Mouse (Mus musculus) left cerebral cortex, postnatal 25 days (tissue): ENCODE data around the gene Zbtb7b. TPM values are rescaled to one million over a fixed set of nuclear protein-coding genes. Genes with fewer than 3 reads are reported as not detected.

Experiments used
- DNase-seq, 2 experiments: peaks; one replicate each; pipeline ENCODE4 v3.0.0; 2022; ENCODE audit warnings: low spot score in 2 of 2, mixed read lengths in 1 of 2
- intact Hi-C: fragments of 180-260 bp; cut with DNase I; formaldehyde crosslinking; loops from one replicate; pipeline ENCODE4 v1.15.1; 2025
- total RNA-seq, 2 experiments: library from RNA; stranded (reverse); gene quantifications; 2 replicates each; pipeline ENCODE4 v1.2.3; 2021

The Zbtb7b gene
- total RNA-seq, 2 experiments from 2014 or later, result 11.9 to 14.8 TPM

- intact Hi-C loops, result no loop called here
- DNase-seq, result no peak
Measured at GRCm38 (mm10) chr3:89419981-89420380, 25.4 kb upstream of the Zbtb7b start.

GRCm38 (mm10) chr3:89419571-89419970 is 25.0 kb upstream of the Zbtb7b start:
- intact Hi-C loops, result no loop called here
- DNase-seq, result no peak

GRCm38 (mm10) chr3:89418861-89419250 is 24.3 kb upstream of the Zbtb7b start:
- DNase-seq, result peak in 1 of 2 experiments; percentile 31
- intact Hi-C loops, result no loop called here

GRCm38 (mm10) chr3:89418170-89418860 is 23.7 kb upstream of the Zbtb7b start, which contains the start of the genes Cks1b and Shc1:
TSS of gene Cks1b (minus strand) at chr3:89418383.
TSS of gene Shc1 (plus strand) at chr3:89418443.
- intact Hi-C loops, result no loop called here
- peak; percentile 92 to 99 for DNase-seq

GRCm38 (mm10) chr3:89417840-89418169 is 23.2 kb upstream of the Zbtb7b start:
- intact Hi-C loops, result no loop called here
- DNase-seq, result no peak

GRCm38 (mm10) chr3:89417131-89417530 is 22.6 kb upstream of the Zbtb7b start:
- intact Hi-C loops, result no loop called here
- no peak for DNase-seq

GRCm38 (mm10) chr3:89416158-89416557 is 21.6 kb upstream of the Zbtb7b start:
- intact Hi-C loops, result no loop called here
- no peak for DNase-seq

GRCm38 (mm10) chr3:89411490-89412393 is 17.2 kb upstream of the Zbtb7b start, which contains the start of gene Flad1:
TSS of gene Flad1 (minus strand) at chr3:89411870.
- intact Hi-C loops, result no loop called here
- peak; percentile 100 for DNase-seq

GRCm38 (mm10) chr3:89410864-89411263 is 16.3 kb upstream of the Zbtb7b start:
- intact Hi-C loops, result no loop called here
- DNase-seq, result no peak

GRCm38 (mm10) chr3:89409701-89410100 is 15.1 kb upstream of the Zbtb7b start:
- DNase-seq, result no peak
- intact Hi-C loops, result no loop called here

- intact Hi-C loops, result no loop called here
- DNase-seq, result no peak
Measured at GRCm38 (mm10) chr3:89408448-89408847, 13.9 kb upstream of the Zbtb7b start.

GRCm38 (mm10) chr3:89406887-89407286 is 12.3 kb upstream of the Zbtb7b start:
- intact Hi-C loops, result no loop called here
- no peak for DNase-seq

GRCm38 (mm10) chr3:89402693-89403092 is 8.1 kb upstream of the Zbtb7b start, which contains the start of gene Lenep:
TSS of gene Lenep (minus strand) at chr3:89402793.
- DNase-seq, result no peak
- intact Hi-C loops, result no loop called here

- no peak for DNase-seq
- intact Hi-C loops, result no loop called here
Measured at GRCm38 (mm10) chr3:89401329-89401728, 6.8 kb upstream of the Zbtb7b start.

- intact Hi-C loops, result loop anchor here (2.0 kb wide), 1 partner anchor 92 kb away; no protein-coding TSS in a partner anchor
- no peak for DNase-seq
Measured at GRCm38 (mm10) chr3:89396654-89397005, 2.1 kb upstream of the Zbtb7b start.

GRCm38 (mm10) chr3:89395806-89396653 is 1.5 kb upstream of the Zbtb7b start:
- intact Hi-C loops, result loop anchor here (2.0 kb wide), 1 partner anchor 93 kb away; no protein-coding TSS in a partner anchor
- peak in 1 of 2 experiments; percentile 62 for DNase-seq

GRCm38 (mm10) chr3:89395419-89395805 is 836 bp upstream of the Zbtb7b start:
- intact Hi-C loops, result no loop called here
- DNase-seq, result no peak

GRCm38 (mm10) chr3:89394894-89395256 is 299 bp upstream of the Zbtb7b start:
- peak; percentile 54 to 61 for DNase-seq
- intact Hi-C loops, result no loop called here

GRCm38 (mm10) chr3:89393605-89394004 is 971 bp downstream of the Zbtb7b start:
- intact Hi-C loops, result no loop called here
- peak; percentile 92 to 98 for DNase-seq

GRCm38 (mm10) chr3:89392871-89393311 is 1.7 kb downstream of the Zbtb7b start:
- intact Hi-C loops, result no loop called here
- DNase-seq, result no peak
